Mouse (Mus musculus): Measurements from ENCODE around the gene Gucd1. TPM values are rescaled to one million over a fixed set of nuclear protein-coding genes. Genes with fewer than 3 reads are reported as not detected.
A peak's percentile ranks its signal among the peaks of the same experiment; 100 is the strongest.
"Not testable (repeated sequence)": the region's sequence is repeated elsewhere in the genome, so short reads cannot be mapped to it uniquely, and the experiment has no call there.

Gene Gucd1
- polyA plus RNA-seq, 1 experiment from 2014 or later: 40.4 TPM

GRCm38 (mm10) chr10:75504234-75505129 is 13.3 kb downstream of the Gucd1 start:
- H3K4me3 ChIP-seq (ENCODE audit: low read depth, low read length): no peak overlapping the region
- WGBS: 78% methylated on average over 8 of the region's 8 CpGs

DNA sequence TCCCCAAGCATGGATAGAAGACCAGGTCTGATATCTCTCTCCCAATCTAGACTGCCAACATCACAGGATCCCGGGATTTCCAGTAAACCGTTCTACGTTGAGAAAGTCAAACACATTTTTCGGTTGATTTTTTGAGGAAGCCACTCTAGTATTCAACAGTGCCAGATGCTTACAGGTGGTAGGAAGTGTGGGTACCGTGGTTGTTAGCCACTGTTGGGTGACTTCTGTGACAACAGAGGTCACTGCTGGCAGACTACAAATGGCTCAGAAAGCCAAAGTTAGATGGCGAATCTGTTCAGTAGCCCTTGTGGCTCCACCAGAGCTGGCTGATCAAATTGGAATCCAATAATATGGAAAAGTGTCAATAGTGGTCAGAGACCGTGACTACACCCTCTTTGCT is 14.1 kb downstream of the Gucd1 start:
- WGBS: 93% methylated on average over 7 of the region's 7 CpGs
- H3K4me1 ChIP-seq (replicated peaks; ENCODE audit: control insufficient read depth, insufficient read depth, low read length): no peaks in the 10 kb centered on the region; the same call in 1 of the 2 replicates
- H3K9ac ChIP-seq (ENCODE audit: low read length): no peak overlapping the region
- no peak overlapping the region for H3K4me2 ChIP-seq (ENCODE audit: low read length)
- H3K36me3 ChIP-seq (ENCODE audit: control insufficient read depth, insufficient read depth, low read length): peaks cover 26% of the 10 kb centered on the region
- no peaks in the 10 kb centered on the region for H3K27me3 ChIP-seq (replicated peaks; ENCODE audit: control insufficient read depth, insufficient read depth, low read length)
- DNase-seq (ENCODE audit: low spot score) (no peak), ATAC-seq (replicated peaks; ENCODE audit: low FRiP score, low TSS enrichment, low read depth) (no peak)
- H3K9me3 ChIP-seq (ENCODE audit: control insufficient read depth, low read length): 0 out of 2 replicates have a peak, but pooled peaks cover 4% of the 10 kb centered on the region
- H3K4me3 ChIP-seq (ENCODE audit: low read depth, low read length): no peak overlapping the region
- H3K27ac ChIP-seq (ENCODE audit: low read depth): no peak overlapping the region

More at GRCm38 (mm10) chr10:75504234-75505129, 13.3 kb downstream of the Gucd1 start:
- no peak for DNase-seq (ENCODE audit: low spot score)
- no peak overlapping the region for H3K4me2 ChIP-seq (ENCODE audit: low read length)
- H3K9me3 ChIP-seq (ENCODE audit: control insufficient read depth, low read length): 0 out of 2 replicates have a peak, but pooled peaks cover 4% of the 10 kb centered on the region
- no peak for ATAC-seq (replicated peaks; ENCODE audit: low FRiP score, low TSS enrichment, low read depth)
- H3K9ac ChIP-seq (ENCODE audit: low read length): no peak overlapping the region
- no peaks in the 10 kb centered on the region; the same call in 1 of the 2 replicates for H3K4me1 ChIP-seq (replicated peaks; ENCODE audit: control insufficient read depth, insufficient read depth, low read length)
- no peak overlapping the region for H3K27ac ChIP-seq (ENCODE audit: low read depth)
- no peaks in the 10 kb centered on the region for H3K27me3 ChIP-seq (replicated peaks; ENCODE audit: control insufficient read depth, insufficient read depth, low read length)
- peaks cover 34% of the 10 kb centered on the region for H3K36me3 ChIP-seq (ENCODE audit: control insufficient read depth, insufficient read depth, low read length)

DNA sequence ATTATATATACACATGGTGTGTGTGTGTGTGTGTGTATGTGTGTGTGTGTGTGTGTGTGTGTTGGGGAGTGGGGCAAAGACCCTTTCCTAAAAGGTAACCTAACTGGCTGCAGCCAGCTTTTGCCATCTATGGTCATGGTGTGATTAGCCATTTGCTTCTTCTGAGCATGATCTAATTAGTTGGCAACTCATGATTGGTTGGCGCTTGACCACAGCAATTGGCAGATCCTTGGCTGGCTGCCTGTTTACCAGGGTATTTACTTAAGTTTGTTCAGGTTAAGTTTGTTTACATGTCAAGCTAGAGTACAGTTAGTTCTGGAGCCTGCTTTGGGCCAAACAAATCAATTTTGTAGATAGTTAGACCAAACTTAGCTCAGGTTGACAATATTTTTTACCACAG is 16.1 kb downstream of the Gucd1 start:
- Histone ChIP-seq H3K36me3 (ENCODE audit: control insufficient read depth, insufficient read depth, low read length) (peaks cover 5% of the 10 kb centered on the region; the same call in 1 of the 2 replicates), H3K4me1 (replicated peaks; ENCODE audit: control insufficient read depth, insufficient read depth, low read length) (no peaks in the 10 kb centered on the region; the same call in 1 of the 2 replicates), H3K9me3 (ENCODE audit: control insufficient read depth, low read length) (0 out of 2 replicates have a peak, but pooled peaks cover 4% of the 10 kb centered on the region), H3K27me3 (replicated peaks; ENCODE audit: control insufficient read depth, insufficient read depth, low read length) (no peaks in the 10 kb centered on the region), H3K27ac (ENCODE audit: low read depth) (no peak overlapping the region), H3K4me2 (ENCODE audit: low read length) (no peak overlapping the region), H3K9ac (ENCODE audit: low read length) (no peak overlapping the region), H3K4me3 (ENCODE audit: low read depth, low read length) (no peak overlapping the region)
- DNase-seq (ENCODE audit: low spot score) (no peak), ATAC-seq (replicated peaks; ENCODE audit: low FRiP score, low TSS enrichment, low read depth) (no peak)
- WGBS: 86% methylated on average over 1 of the region's 1 CpGs

DNA sequence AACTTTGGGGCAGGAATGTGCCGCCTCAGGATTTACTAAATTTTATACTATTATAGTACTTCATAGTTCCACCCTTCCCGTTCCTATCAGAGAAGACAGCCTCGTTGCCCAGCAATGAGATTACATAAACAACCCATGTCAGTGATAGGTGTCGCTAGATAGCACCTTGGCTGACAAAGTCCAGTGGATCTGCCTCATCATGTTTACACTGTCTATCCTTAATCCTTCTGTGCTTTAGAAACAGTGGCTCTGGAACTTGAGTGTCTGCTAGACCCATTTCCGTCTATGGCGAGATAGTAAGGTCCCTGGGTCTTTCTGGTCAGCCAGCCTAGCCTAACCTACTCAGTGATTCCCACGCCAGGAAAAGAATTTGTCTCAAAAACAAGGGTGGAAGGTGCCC is 17.4 kb downstream of the Gucd1 start:
- Histone ChIP-seq H3K9me3 (ENCODE audit: control insufficient read depth, low read length) (0 out of 2 replicates have a peak, but pooled peaks cover 4% of the 10 kb centered on the region), H3K27ac (ENCODE audit: low read depth) (no peak overlapping the region), H3K36me3 (ENCODE audit: control insufficient read depth, insufficient read depth, low read length) (no peaks in the 10 kb centered on the region; the same call in 1 of the 2 replicates), H3K4me2 (ENCODE audit: low read length) (no peak overlapping the region), H3K4me3 (ENCODE audit: low read depth, low read length) (no peak overlapping the region), H3K4me1 (replicated peaks; ENCODE audit: control insufficient read depth, insufficient read depth, low read length) (no peaks in the 10 kb centered on the region; the same call in 1 of the 2 replicates), H3K9ac (ENCODE audit: low read length) (no peak overlapping the region), H3K27me3 (replicated peaks; ENCODE audit: control insufficient read depth, insufficient read depth, low read length) (no peaks in the 10 kb centered on the region)
- WGBS: 30% methylated on average over 7 of the region's 7 CpGs
- ATAC-seq (replicated peaks; ENCODE audit: low FRiP score, low TSS enrichment, low read depth) (peak; percentile 51; the same call in 1 of the 2 replicates), DNase-seq (ENCODE audit: low spot score) (no peak)

DNA sequence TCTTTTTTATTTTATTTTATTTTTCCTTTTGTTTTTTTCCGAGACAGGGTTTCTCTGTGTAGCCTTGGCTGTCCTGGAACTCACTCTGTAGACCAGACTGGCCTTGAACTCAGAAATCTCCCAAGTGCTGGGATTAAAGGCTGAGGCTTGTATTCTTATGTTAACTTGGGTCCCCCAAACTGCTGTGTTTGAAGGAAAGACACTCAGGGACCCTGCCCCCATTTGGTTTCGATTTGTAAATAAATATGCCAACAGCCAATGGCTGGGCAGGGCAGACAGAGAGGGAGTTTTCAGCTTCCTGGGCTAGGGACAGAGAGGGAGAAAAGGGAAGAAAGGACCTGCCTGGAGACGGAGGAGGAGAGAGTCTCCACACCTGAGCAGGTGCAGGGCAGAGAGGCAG is 18.0 kb downstream of the Gucd1 start:
- Histone ChIP-seq H3K9ac (ENCODE audit: low read length) (no peak overlapping the region), H3K4me3 (ENCODE audit: low read depth, low read length) (no peak overlapping the region), H3K4me2 (ENCODE audit: low read length) (no peak overlapping the region), H3K27ac (ENCODE audit: low read depth) (no peak overlapping the region), H3K36me3 (ENCODE audit: control insufficient read depth, insufficient read depth, low read length) (no peaks in the 10 kb centered on the region; the same call in 1 of the 2 replicates), H3K27me3 (replicated peaks; ENCODE audit: control insufficient read depth, insufficient read depth, low read length) (no peaks in the 10 kb centered on the region), H3K9me3 (ENCODE audit: control insufficient read depth, low read length) (0 out of 2 replicates have a peak, but pooled peaks cover 4% of the 10 kb centered on the region), H3K4me1 (replicated peaks; ENCODE audit: control insufficient read depth, insufficient read depth, low read length) (no peaks in the 10 kb centered on the region; the same call in 1 of the 2 replicates)
- WGBS: 46% methylated on average over 3 of the region's 3 CpGs
- no peak for DNase-seq (ENCODE audit: low spot score)
- ATAC-seq (replicated peaks; ENCODE audit: low FRiP score, low TSS enrichment, low read depth): 0 out of 2 replicates have a peak, but pooled peaks have one; percentile 24

GRCm38 (mm10) chr10:75499214-75499613 is 18.6 kb downstream of the Gucd1 start:
- 80% methylated on average over 7 of the region's 7 CpGs for WGBS
- H3K4me2 ChIP-seq (ENCODE audit: low read length); H3K27me3 ChIP-seq (replicated peaks; ENCODE audit: control insufficient read depth, insufficient read depth, low read length); H3K4me3 ChIP-seq (ENCODE audit: low read depth, low read length); ATAC-seq (replicated peaks; ENCODE audit: low FRiP score, low TSS enrichment, low read depth); H3K9ac ChIP-seq (ENCODE audit: low read length); H3K9me3 ChIP-seq (ENCODE audit: control insufficient read depth, low read length); H3K4me1 ChIP-seq (replicated peaks; ENCODE audit: control insufficient read depth, insufficient read depth, low read length); DNase-seq (ENCODE audit: low spot score); H3K36me3 ChIP-seq (ENCODE audit: control insufficient read depth, insufficient read depth, low read length); H3K27ac ChIP-seq (ENCODE audit: low read depth): not testable (repeated sequence)

- no peak overlapping the region for H3K4me2 ChIP-seq (ENCODE audit: low read length)
- H3K4me3 ChIP-seq (ENCODE audit: low read depth, low read length): no peak overlapping the region
- H3K9me3 ChIP-seq (ENCODE audit: control insufficient read depth, low read length): no peaks in the 10 kb centered on the region
- no peak for DNase-seq (ENCODE audit: low spot score)
- H3K4me1 ChIP-seq (replicated peaks; ENCODE audit: control insufficient read depth, insufficient read depth, low read length): no peaks in the 10 kb centered on the region; the same call in 1 of the 2 replicates
- no peaks in the 10 kb centered on the region for H3K36me3 ChIP-seq (ENCODE audit: control insufficient read depth, insufficient read depth, low read length)
- no peak for ATAC-seq (replicated peaks; ENCODE audit: low FRiP score, low TSS enrichment, low read depth)
- no peak overlapping the region for H3K27ac ChIP-seq (ENCODE audit: low read depth)
- H3K9ac ChIP-seq (ENCODE audit: low read length): no peak overlapping the region
- no peaks in the 10 kb centered on the region for H3K27me3 ChIP-seq (replicated peaks; ENCODE audit: control insufficient read depth, insufficient read depth, low read length)
These were observed 21.9 kb downstream of the Gucd1 start for GRCm38 (mm10) chr10:75495921-75496320.

GRCm38 (mm10) chr10:75495304-75495703 is 22.5 kb downstream of the Gucd1 start:
- H3K36me3 ChIP-seq (ENCODE audit: control insufficient read depth, insufficient read depth, low read length): no peaks in the 10 kb centered on the region
- H3K27ac ChIP-seq (ENCODE audit: low read depth): no peak overlapping the region
- H3K27me3 ChIP-seq (replicated peaks; ENCODE audit: control insufficient read depth, insufficient read depth, low read length): no peaks in the 10 kb centered on the region
- no peaks in the 10 kb centered on the region for H3K9me3 ChIP-seq (ENCODE audit: control insufficient read depth, low read length)
- H3K4me1 ChIP-seq (replicated peaks; ENCODE audit: control insufficient read depth, insufficient read depth, low read length): no peaks in the 10 kb centered on the region; the same call in 1 of the 2 replicates
- no peak overlapping the region for H3K9ac ChIP-seq (ENCODE audit: low read length)
- H3K4me2 ChIP-seq (ENCODE audit: low read length): no peak overlapping the region
- WGBS: 68% methylated on average over 6 of the region's 6 CpGs
- ATAC-seq (replicated peaks; ENCODE audit: low FRiP score, low TSS enrichment, low read depth) (no peak), DNase-seq (ENCODE audit: low spot score) (no peak)
- no peak overlapping the region for H3K4me3 ChIP-seq (ENCODE audit: low read depth, low read length)

Data from intestine, embryonic 14.5 days (tissue).